Mouse (Mus musculus) bone marrow macrophage, adult 2 months (primary cell): ENCODE measurements around the gene Rpf1.

Experiments used
- CTCF ChIP-seq: IDR thresholded peaks from 2 replicates; pipeline ENCODE4 v1.5.1; 2012; ENCODE audit warnings: low read depth, mild to moderate bottlenecking, low read length, moderate library complexity
- POLR2A ChIP-seq: IDR thresholded peaks from 2 replicates; pipeline ENCODE4 v1.6.1; 2012; ENCODE audit warnings: mild to moderate bottlenecking, low read depth, low read length, borderline replicate concordance

- TF ChIP-seq POLR2A (no peak), CTCF (no peak)
Measured at GRCm38 (mm10) chr3:146501601-146502123, 19.6 kb downstream of the Rpf1 start.
